Mouse (Mus musculus) CH12.LX (cell line): ENCODE measurements at regions not wholly inside any gene's neighbourhood (a gene's known extent, or its start where the extent isn't known, plus 50 kb on each side); places are given as distances from the start of the nearest gene placed in this dataset.

Source experiments
- DNase-seq: peaks from one replicate; pipeline ENCODE4 v3.0.0-alpha.2; 2013; ENCODE audit errors: extremely low read depth
- H3K27ac ChIP-seq: 2 replicates; pipeline ENCODE4 v1.5.1; 2012; ENCODE audit warnings: low read depth, mild to moderate bottlenecking, control low read depth, moderate library complexity; ENCODE audit not compliant: insufficient read depth
- H3K27me3 ChIP-seq: replicated peaks from 2 replicates; pipeline ENCODE3; 2012; ENCODE audit warnings: inconsistent platforms
- H3K36me3 ChIP-seq, 2 experiments: replicated peaks in 1 of 2; 2 replicates each; pipeline versions ENCODE3 to v1.6.1; 2012; ENCODE audit warnings: inconsistent platforms in 1 of 2, low read length in 1 of 2, mild to moderate bottlenecking in 1 of 2, mixed read lengths in 1 of 2, moderate library complexity in 1 of 2; ENCODE audit not compliant: control insufficient read depth in 1 of 2, insufficient read depth in 1 of 2
- H3K4me1 ChIP-seq, 2 experiments: 2 replicates each; pipeline ENCODE4 v1.6.1; 2012; ENCODE audit warnings: inconsistent platforms in 1 of 2, moderate library complexity in 1 of 2; ENCODE audit not compliant: insufficient read depth in 2 of 2, control insufficient read depth in 1 of 2
- H3K4me2 ChIP-seq: 2 replicates; pipeline ENCODE4 v1.6.1; 2012; ENCODE audit warnings: low read depth, mild to moderate bottlenecking, control low read depth; ENCODE audit not compliant: poor library complexity, insufficient read depth, severe bottlenecking
- H3K4me3 ChIP-seq, 3 experiments: fragments of 150-350 bp in 1 of 3; sonication (generic) in 1 of 3; replicated peaks in 1 of 3; 2 replicates each; pipeline versions ENCODE3 to v1.5.1; 2011 to 2012; ENCODE audit warnings: low read depth in 2 of 3, low read length in 2 of 3, mild to moderate bottlenecking in 2 of 3, moderate library complexity in 2 of 3, control low read depth in 1 of 3, improper control_type of control experiment in 1 of 3, inconsistent platforms in 1 of 3, mixed read lengths in 1 of 3; ENCODE audit not compliant: poor library complexity in 1 of 3
- H3K79me2 ChIP-seq: replicated peaks from 2 replicates; pipeline ENCODE4 v1.6.1; 2012; ENCODE audit warnings: mild to moderate bottlenecking, moderate library complexity; ENCODE audit not compliant: control insufficient read depth, poor library complexity, insufficient read depth, severe bottlenecking; ENCODE audit errors: extremely low read depth
- H3K9ac ChIP-seq: 2 replicates; pipeline ENCODE4 v1.6.1; 2012; ENCODE audit warnings: low read depth, mild to moderate bottlenecking, control low read depth, moderate library complexity; ENCODE audit not compliant: insufficient read depth
- H3K9me3 ChIP-seq: replicated peaks from 2 replicates; pipeline ENCODE3; 2012; ENCODE audit warnings: low read length, inconsistent platforms, mixed read lengths
- CTCF ChIP-seq, 2 experiments: IDR thresholded peaks in 1 of 2; conservative IDR thresholded peaks in 1 of 2; 2 replicates each; pipeline ENCODE4 v1.5.1; 2011 to 2012; ENCODE audit warnings: low read depth in 2 of 2, low read length in 2 of 2, improper control_type of control experiment in 1 of 2, inconsistent platforms in 1 of 2, mild to moderate bottlenecking in 1 of 2, moderate library complexity in 1 of 2
- ELF1 ChIP-seq: IDR thresholded peaks from 2 replicates; pipeline ENCODE4 v1.6.1; 2014; ENCODE audit warnings: low read depth, mild to moderate bottlenecking, inconsistent platforms, low read length, improper control_type of control experiment
- EP300 ChIP-seq: IDR thresholded peaks from 2 replicates; pipeline ENCODE4 v1.6.1; 2011; ENCODE audit warnings: low read length, improper control_type of control experiment
- ETS1 ChIP-seq: conservative IDR thresholded peaks from 2 replicates; pipeline ENCODE4 v1.6.1; 2012; ENCODE audit warnings: low read depth, mild to moderate bottlenecking, inconsistent platforms, low read length, improper control_type of control experiment, moderate library complexity
- GABPA ChIP-seq: IDR thresholded peaks from 2 replicates; pipeline ENCODE4 v1.6.1; 2012; ENCODE audit warnings: low read depth, low read length, improper control_type of control experiment, inconsistent platforms; ENCODE audit not compliant: insufficient replicate concordance
- HCFC1 ChIP-seq: IDR thresholded peaks from 2 replicates; pipeline ENCODE4 v1.6.1; 2012; ENCODE audit warnings: low read depth, mild to moderate bottlenecking, inconsistent platforms, low read length, improper control_type of control experiment
- JUN ChIP-seq: IDR thresholded peaks from 2 replicates; pipeline ENCODE4 v1.6.1; 2011; ENCODE audit warnings: low read depth, mild to moderate bottlenecking, low read length, improper control_type of control experiment, moderate library complexity; ENCODE audit not compliant: insufficient read depth
- JUND ChIP-seq: conservative IDR thresholded peaks from 2 replicates; pipeline ENCODE4 v1.6.1; 2011; ENCODE audit warnings: low read depth, low read length, improper control_type of control experiment
- MAX ChIP-seq: IDR thresholded peaks from 2 replicates; pipeline ENCODE4 v1.6.1; 2011; ENCODE audit warnings: low read length, improper control_type of control experiment
- MEF2A ChIP-seq: IDR thresholded peaks from 2 replicates; pipeline ENCODE4 v1.6.1; 2014; ENCODE audit warnings: low read depth, mild to moderate bottlenecking, inconsistent platforms, low read length, improper control_type of control experiment, borderline replicate concordance
- MXI1 ChIP-seq: IDR thresholded peaks from 2 replicates; pipeline ENCODE4 v1.6.1; 2011; ENCODE audit warnings: mild to moderate bottlenecking, low read depth, low read length, improper control_type of control experiment
- NRF1 ChIP-seq: IDR thresholded peaks from 2 replicates; pipeline ENCODE4 v1.6.1; 2014; ENCODE audit warnings: low read depth, mild to moderate bottlenecking, inconsistent platforms, low read length, improper control_type of control experiment, moderate library complexity
- PAX5 ChIP-seq: IDR thresholded peaks from 2 replicates; pipeline ENCODE4 v1.6.1; 2012; ENCODE audit warnings: low read length, inconsistent platforms, mixed read lengths
- RAD21 ChIP-seq: IDR thresholded peaks from 2 replicates; pipeline ENCODE4 v1.6.1; 2011; ENCODE audit warnings: low read depth, mild to moderate bottlenecking, low read length, improper control_type of control experiment, moderate library complexity
- SMC3 ChIP-seq: IDR thresholded peaks from 2 replicates; pipeline ENCODE4 v1.6.1; 2011; ENCODE audit warnings: low read depth, low read length, improper control_type of control experiment
- USF1 ChIP-seq: IDR thresholded peaks from 2 replicates; pipeline ENCODE4 v1.6.1; 2014; ENCODE audit warnings: low read depth, mild to moderate bottlenecking, inconsistent platforms, low read length, improper control_type of control experiment
- USF2 ChIP-seq: conservative IDR thresholded peaks from 2 replicates; pipeline ENCODE4 v1.6.1; 2011; ENCODE audit warnings: low read depth, low read length, improper control_type of control experiment
- ZKSCAN1 ChIP-seq: IDR thresholded peaks from 2 replicates; pipeline ENCODE4 v1.6.1; 2012; ENCODE audit warnings: low read depth, inconsistent platforms, low read length, improper control_type of control experiment, borderline replicate concordance
- dilution Hi-C: fragments of 300-500 bp; cut with MboI; formaldehyde crosslinking; loops from 2 replicates; pipeline ENCODE4 v1.14.3; 2020; ENCODE audit warnings: low sequenced_read_pairs; ENCODE audit not compliant: extremely low pct_unique_long_range_greater_than_20kb, extremely low pct_ligation_motif_present
- in situ Hi-C: fragments of 300-500 bp; cut with MboI; formaldehyde crosslinking; loops from 3 replicates; pipeline ENCODE4 v1.14.3; 2019; ENCODE audit warnings: low sequenced_read_pairs, low pct_ligation_motif_present, low pct_unique_long_range_greater_than_20kb, mixed read lengths

GRCm38 (mm10) chr1:35724366-35724900, 343.8 kb upstream of the Hs6st1 start:
- dilution Hi-C loops, result no loop called here
- Histone ChIP-seq H3K79me2 (no peaks in the 10 kb centered on the region), H3K4me1 (no peaks in the 10 kb centered on the region), H3K9me3 (no peaks in the 10 kb centered on the region), H3K27me3 (no peaks in the 10 kb centered on the region), H3K4me3 (no peak overlapping the region), H3K36me3 (no peaks in the 10 kb centered on the region), H3K9ac (no peak overlapping the region), H3K4me2 (no peak overlapping the region), H3K27ac (no peak overlapping the region)
- in situ Hi-C loops, result no loop called here
- no peak for TF ChIP-seq ELF1
- no peak for TF ChIP-seq ETS1
- no peak for TF ChIP-seq GABPA
- TF ChIP-seq NRF1, result no peak
- no peak for TF ChIP-seq RAD21
- TF ChIP-seq USF1, result no peak
- no peak for TF ChIP-seq PAX5
- TF ChIP-seq MAX, result no peak
- TF ChIP-seq ZKSCAN1, result no peak
- TF ChIP-seq MEF2A, result no peak
- no peak for TF ChIP-seq EP300
- no peak for TF ChIP-seq HCFC1
- TF ChIP-seq USF2, result no peak
- no peak for TF ChIP-seq JUN
- TF ChIP-seq, all 38 proteins: peak for 0
- DNase-seq, result no peak

DNA sequence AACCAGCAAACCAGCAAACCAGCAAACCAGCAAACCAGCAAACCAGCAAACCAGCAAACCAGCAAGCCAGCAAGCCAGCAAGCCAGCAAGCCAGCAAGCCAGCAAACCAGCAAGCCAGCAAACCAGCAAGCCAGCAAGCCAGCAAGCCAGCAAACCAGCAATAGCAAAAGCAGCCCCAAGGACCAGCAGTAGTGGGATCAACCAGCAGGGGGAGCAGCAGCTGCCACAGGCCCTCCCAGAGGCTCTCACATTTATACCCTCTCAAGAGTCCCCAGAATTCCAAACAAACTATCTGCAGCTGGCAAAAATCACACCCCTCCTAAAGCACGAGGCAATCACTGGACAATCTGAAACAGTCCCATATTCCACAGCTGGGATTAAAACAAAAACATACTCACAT, 341.6 kb upstream of the Hs6st1 start:
- dilution Hi-C loops, result no loop called here
- H3K9me3 ChIP-seq, result no peaks in the 10 kb centered on the region

More for the DNA sequence above, 341.6 kb upstream of the Hs6st1 start:
- Histone ChIP-seq H3K9ac (no peak overlapping the region), H3K36me3 (no peaks in the 10 kb centered on the region), H3K4me3 (no peak overlapping the region), H3K4me1 (no peaks in the 10 kb centered on the region), H3K79me2 (no peaks in the 10 kb centered on the region), H3K27me3 (no peaks in the 10 kb centered on the region), H3K4me2 (no peak overlapping the region), H3K27ac (no peak overlapping the region)
- peak; percentile 49 for DNase-seq
- TF ChIP-seq RAD21, result peak; percentile 55
- no peak for TF ChIP-seq MXI1
- peak; percentile 83 for TF ChIP-seq SMC3
- TF ChIP-seq CTCF (conservative IDR thresholded peaks at IDR 0.05 in 1 of 2, IDR thresholded peaks at IDR 0.05 in 1 of 2; ENCODE audit: low read depth in 2 of 2, low read length in 2 of 2), result peak; percentile 31 to 74
- TF ChIP-seq JUND, result no peak
- in situ Hi-C loops, result no loop called here
